Mouse (Mus musculus) limb, embryonic 14.5 days (tissue): ENCODE measurements at regions not wholly inside any gene's neighbourhood (a gene's known extent, or its start where the extent isn't known, plus 50 kb on each side); places are given as distances from the start of the nearest gene placed in this dataset.

Source experiments
- ATAC-seq: fragments of 200-750 bp; cut with Nextera tagmentation; 2 replicates; pipeline ENCODE4 v1.8.0; 2017; ENCODE audit warnings: low read depth, moderate number of reproducible peaks, moderate TSS enrichment; ENCODE audit not compliant: low FRiP score
- DNase-seq: peaks from one replicate; pipeline ENCODE4 v3.0.0-alpha.2; 2015; ENCODE audit warnings: low spot score
- H3K27ac ChIP-seq: fragments of 300-500 bp; sonication (generic); replicated peaks from 2 replicates; pipeline ENCODE4 v1.5.1; 2014; ENCODE audit warnings: low read depth, mild to moderate bottlenecking, low read length, moderate library complexity, mixed read lengths
- H3K27me3 ChIP-seq: fragments of 300-500 bp; sonication (generic); 2 replicates; pipeline ENCODE4 v1.6.1; 2014; ENCODE audit warnings: low read length, mixed read lengths; ENCODE audit not compliant: control insufficient read depth, insufficient read depth
- H3K36me3 ChIP-seq: fragments of 300-500 bp; sonication (generic); 2 replicates; pipeline ENCODE4 v1.6.1; 2014; ENCODE audit warnings: mild to moderate bottlenecking, low read length, moderate library complexity, mixed read lengths; ENCODE audit not compliant: control insufficient read depth, insufficient read depth
- H3K4me1 ChIP-seq: fragments of 300-500 bp; sonication (generic); 2 replicates; pipeline ENCODE4 v1.6.1; 2014; ENCODE audit warnings: antibody characterized with exemption, low read length, mixed read lengths; ENCODE audit not compliant: control insufficient read depth, insufficient read depth
- H3K4me2 ChIP-seq: fragments of 300-500 bp; sonication (generic); replicated peaks from 2 replicates; pipeline ENCODE4 v1.6.1; 2014; ENCODE audit warnings: low read depth, mild to moderate bottlenecking, low read length, moderate library complexity; ENCODE audit not compliant: severe bottlenecking
- H3K4me3 ChIP-seq: fragments of 300-500 bp; sonication (generic); replicated peaks from 2 replicates; pipeline ENCODE4 v1.5.1; 2014; ENCODE audit warnings: low read length
- H3K9ac ChIP-seq: fragments of 300-500 bp; sonication (generic); 2 replicates; pipeline ENCODE4 v1.6.1; 2014; ENCODE audit warnings: mild to moderate bottlenecking, low read depth, low read length, moderate library complexity; ENCODE audit not compliant: severe bottlenecking
- H3K9me3 ChIP-seq: fragments of 300-500 bp; sonication (generic); 2 replicates; pipeline ENCODE4 v1.6.1; 2016; ENCODE audit warnings: low read length; ENCODE audit not compliant: control insufficient read depth
- POLR2A ChIP-seq: fragments of 200-500 bp; IDR thresholded peaks from 2 replicates; pipeline ENCODE4 v1.8.0; 2012; ENCODE audit warnings: inconsistent platforms, mild to moderate bottlenecking, moderate library complexity, borderline replicate concordance; ENCODE audit not compliant: insufficient read depth, insufficient read length; ENCODE audit errors: extremely low read depth
- WGBS: fragments of 180-500 bp; shearing (Covaris S2); extraction: QIAGEN DNeasy Blood & Tissue Kit; methylation state at CpG from one replicate; pipeline ENCODE4 v1.1.7; 2014; 5-methylcytosine and 5-hydroxymethylcytosine counted together

DNA sequence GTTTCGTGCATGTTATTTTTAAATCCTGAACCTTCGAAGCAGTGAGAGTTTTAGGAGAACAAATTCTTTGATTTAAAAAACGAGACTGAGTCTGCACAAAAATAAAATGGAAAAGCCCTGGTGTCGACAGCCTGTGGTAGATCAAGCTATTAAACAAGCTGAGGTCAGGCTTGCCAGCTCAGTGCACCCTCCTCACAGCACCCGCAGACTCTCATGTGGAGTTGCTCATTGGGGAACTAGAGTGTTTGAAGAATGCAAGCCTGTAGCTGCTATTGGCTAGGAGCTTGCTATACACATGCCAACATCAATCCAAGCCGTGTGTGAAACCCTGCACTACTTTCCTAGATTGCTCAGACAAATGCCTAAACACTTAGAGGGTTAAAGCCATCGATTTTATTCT is 223.1 kb upstream of the Jade1 start:
- 0 out of 2 replicates have a peak, but pooled peaks cover 9% of the 10 kb centered on the region for H3K9me3 ChIP-seq
- no peak overlapping the region for H3K4me3 ChIP-seq
- peak; percentile 18 for DNase-seq
- TF ChIP-seq POLR2A, result no peak
- H3K4me2 ChIP-seq, result no peak overlapping the region
- no peak for ATAC-seq
- no peak overlapping the region for H3K27ac ChIP-seq
- H3K4me1 ChIP-seq, result 0 out of 2 replicates have a peak, but pooled peaks cover 9% of the 10 kb centered on the region
- no peaks in the 10 kb centered on the region for H3K36me3 ChIP-seq
- H3K9ac ChIP-seq, result no peak overlapping the region
- no peaks in the 10 kb centered on the region for H3K27me3 ChIP-seq
- WGBS, result 41% methylated on average over 7 of the region's 7 CpGs

GRCm38 (mm10) chr3:41330356-41330755 is 225.2 kb upstream of the Jade1 start:
- Histone ChIP-seq H3K4me3 (no peak overlapping the region), H3K27me3 (no peaks in the 10 kb centered on the region), H3K27ac (no peak overlapping the region), H3K36me3 (no peaks in the 10 kb centered on the region), H3K4me2 (no peak overlapping the region), H3K9ac (no peak overlapping the region), H3K4me1 (peaks cover 12% of the 10 kb centered on the region; the same call in 1 of the 2 replicates), H3K9me3 (0 out of 2 replicates have a peak, but pooled peaks cover 9% of the 10 kb centered on the region)
- WGBS, result 78% methylated on average over 5 of the region's 5 CpGs
- no peak for TF ChIP-seq POLR2A
- DNase-seq (no peak), ATAC-seq (no peak)

DNA sequence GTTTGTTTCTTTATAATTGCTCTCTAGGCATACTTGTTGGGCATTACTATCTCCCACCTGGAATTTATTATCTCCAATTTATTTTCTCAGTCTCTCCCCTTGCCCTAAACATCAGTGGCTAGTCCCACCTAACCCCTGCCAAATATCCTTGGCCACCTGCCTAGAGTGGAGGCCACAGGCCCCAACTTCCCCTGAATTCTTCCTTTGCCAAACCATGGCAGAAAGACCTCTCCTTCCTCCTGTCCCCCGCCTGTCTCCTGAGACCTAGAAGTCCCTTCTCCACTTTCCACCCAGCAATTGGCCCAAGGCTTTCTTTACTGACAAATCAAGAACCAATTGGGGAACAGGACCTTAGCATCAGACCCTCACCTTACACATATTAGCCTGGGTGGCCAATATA is 226.7 kb upstream of the Jade1 start:
- Histone ChIP-seq H3K4me3 (no peak overlapping the region), H3K4me2 (no peak overlapping the region), H3K9ac (no peak overlapping the region), H3K4me1 (peaks cover 12% of the 10 kb centered on the region; the same call in 1 of the 2 replicates), H3K36me3 (no peaks in the 10 kb centered on the region), H3K27me3 (no peaks in the 10 kb centered on the region), H3K9me3 (0 out of 2 replicates have a peak, but pooled peaks cover 5% of the 10 kb centered on the region), H3K27ac (no peak overlapping the region)
- no peak for DNase-seq
- 83% methylated on average over 1 of the region's 1 CpGs for WGBS
- no peak for ATAC-seq
- no peak for TF ChIP-seq POLR2A

- no peak for ATAC-seq
- H3K4me2 ChIP-seq, result no peak overlapping the region
- H3K27me3 ChIP-seq, result no peaks in the 10 kb centered on the region
- no peaks in the 10 kb centered on the region for H3K9me3 ChIP-seq
- H3K9ac ChIP-seq, result no peak overlapping the region
- no peak overlapping the region for H3K4me3 ChIP-seq
- DNase-seq, result no peak
- H3K27ac ChIP-seq, result no peak overlapping the region
- WGBS, result 71% methylated on average over 12 of the region's 12 CpGs
- no peak for TF ChIP-seq POLR2A
- H3K4me1 ChIP-seq, result peaks cover 5% of the 10 kb centered on the region; the same call in 1 of the 2 replicates
- H3K36me3 ChIP-seq, result no peaks in the 10 kb centered on the region
These were observed 229.1 kb upstream of the Jade1 start for GRCm38 (mm10) chr3:41326211-41327104.

DNA sequence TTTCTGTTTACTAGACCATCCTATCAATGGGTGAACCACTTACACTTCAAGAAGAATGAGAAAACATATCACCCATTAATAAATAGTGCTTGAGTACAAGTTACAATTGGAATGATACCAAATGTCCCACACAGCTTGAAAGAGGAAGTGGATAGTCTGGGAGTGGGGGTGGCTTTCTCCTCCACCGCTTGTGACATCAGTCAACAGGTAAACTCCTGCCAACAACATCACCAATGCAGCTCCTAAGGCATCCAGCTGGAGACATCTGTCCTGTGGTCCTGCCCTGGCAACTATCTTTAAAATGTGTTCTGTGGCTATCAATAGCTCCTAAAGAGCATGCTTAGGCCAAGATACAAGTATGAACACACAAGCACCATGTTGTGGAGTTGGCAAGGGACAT is 233.7 kb upstream of the Jade1 start:
- Histone ChIP-seq H3K36me3 (no peaks in the 10 kb centered on the region), H3K4me3 (no peak overlapping the region), H3K9me3 (no peaks in the 10 kb centered on the region), H3K9ac (no peak overlapping the region), H3K4me2 (no peak overlapping the region), H3K27me3 (no peaks in the 10 kb centered on the region), H3K27ac (no peak overlapping the region), H3K4me1 (peaks cover 16% of the 10 kb centered on the region)
- TF ChIP-seq POLR2A, result no peak
- 100% methylated on average over 1 of the region's 1 CpGs for WGBS
- DNase-seq (no peak), ATAC-seq (no peak)
